Mouse (Mus musculus): ENCODE results near the gene Anxa1. TPM values are rescaled to one million over a fixed set of nuclear protein-coding genes. Genes with fewer than 3 reads are reported as not detected.

Gene Anxa1
- polyA plus RNA-seq, 1 experiment, result not detected

- Histone ChIP-seq H3K4me3 (replicated peaks) (no peak overlapping the region), H3K36me3 (ENCODE audit: control insufficient read depth) (no peaks in the 10 kb centered on the region), H3K9me3 (ENCODE audit: control insufficient read depth, low read length) (no peaks in the 10 kb centered on the region), H3K27me3 (ENCODE audit: control insufficient read depth) (no peaks in the 10 kb centered on the region), H3K4me1 (ENCODE audit: control insufficient read depth) (no peaks in the 10 kb centered on the region)
- no peak for TF ChIP-seq GATA1 (IDR thresholded peaks at IDR 0.05; ENCODE audit: low read length)
- no peak for TF ChIP-seq TAL1 (IDR thresholded peaks at IDR 0.05; ENCODE audit: low read length)
Measured at GRCm38 (mm10) chr19:20388276-20388675, 2.5 kb downstream of the Anxa1 start.

- Histone ChIP-seq H3K27me3 (ENCODE audit: control insufficient read depth) (no peaks in the 10 kb centered on the region), H3K9me3 (ENCODE audit: control insufficient read depth, low read length) (no peaks in the 10 kb centered on the region), H3K4me3 (replicated peaks) (no peak overlapping the region), H3K4me1 (ENCODE audit: control insufficient read depth) (no peaks in the 10 kb centered on the region), H3K36me3 (ENCODE audit: control insufficient read depth) (no peaks in the 10 kb centered on the region)
- TF ChIP-seq TAL1 (IDR thresholded peaks at IDR 0.05; ENCODE audit: low read length) (no peak), GATA1 (IDR thresholded peaks at IDR 0.05; ENCODE audit: low read length) (no peak)
Measured at GRCm38 (mm10) chr19:20386296-20386695, 4.4 kb downstream of the Anxa1 start.

GRCm38 (mm10) chr19:20385645-20386044 is 5.1 kb downstream of the Anxa1 start:
- TF ChIP-seq GATA1 (IDR thresholded peaks at IDR 0.05; ENCODE audit: low read length) (no peak), TAL1 (IDR thresholded peaks at IDR 0.05; ENCODE audit: low read length) (no peak)
- Histone ChIP-seq H3K27me3 (ENCODE audit: control insufficient read depth) (no peaks in the 10 kb centered on the region), H3K4me1 (ENCODE audit: control insufficient read depth) (no peaks in the 10 kb centered on the region), H3K9me3 (ENCODE audit: control insufficient read depth, low read length) (no peaks in the 10 kb centered on the region), H3K36me3 (ENCODE audit: control insufficient read depth) (no peaks in the 10 kb centered on the region), H3K4me3 (replicated peaks) (no peak overlapping the region)

GRCm38 (mm10) chr19:20381207-20381752 is 9.5 kb downstream of the Anxa1 start:
- no peak for TF ChIP-seq GATA1 (IDR thresholded peaks at IDR 0.05; ENCODE audit: low read length)
- TF ChIP-seq TAL1 (IDR thresholded peaks at IDR 0.05; ENCODE audit: low read length), result no peak
- Histone ChIP-seq H3K36me3 (ENCODE audit: control insufficient read depth) (no peaks in the 10 kb centered on the region), H3K4me1 (ENCODE audit: control insufficient read depth) (no peaks in the 10 kb centered on the region), H3K27me3 (ENCODE audit: control insufficient read depth) (no peaks in the 10 kb centered on the region), H3K4me3 (replicated peaks) (no peak overlapping the region), H3K9me3 (ENCODE audit: control insufficient read depth, low read length) (no peaks in the 10 kb centered on the region)

- no peak overlapping the region for H3K4me3 ChIP-seq (replicated peaks)
- no peaks in the 10 kb centered on the region for H3K36me3 ChIP-seq (ENCODE audit: control insufficient read depth)
- TF ChIP-seq TAL1 (IDR thresholded peaks at IDR 0.05; ENCODE audit: low read length) (no peak), GATA1 (IDR thresholded peaks at IDR 0.05; ENCODE audit: low read length) (no peak)
- no peaks in the 10 kb centered on the region for H3K4me1 ChIP-seq (ENCODE audit: control insufficient read depth)
- H3K9me3 ChIP-seq (ENCODE audit: control insufficient read depth, low read length), result no peaks in the 10 kb centered on the region
- H3K27me3 ChIP-seq (ENCODE audit: control insufficient read depth), result no peaks in the 10 kb centered on the region
Measured at GRCm38 (mm10) chr19:20370175-20370574, 20.6 kb downstream of the Anxa1 start.

- Histone ChIP-seq H3K4me3 (replicated peaks) (no peak overlapping the region), H3K27me3 (ENCODE audit: control insufficient read depth) (no peaks in the 10 kb centered on the region), H3K9me3 (ENCODE audit: control insufficient read depth, low read length) (no peaks in the 10 kb centered on the region), H3K4me1 (ENCODE audit: control insufficient read depth) (no peaks in the 10 kb centered on the region), H3K36me3 (ENCODE audit: control insufficient read depth) (no peaks in the 10 kb centered on the region)
- TF ChIP-seq GATA1 (IDR thresholded peaks at IDR 0.05; ENCODE audit: low read length) (no peak), TAL1 (IDR thresholded peaks at IDR 0.05; ENCODE audit: low read length) (no peak)
Measured at GRCm38 (mm10) chr19:20366571-20366970, 24.2 kb downstream of the Anxa1 start.

- H3K4me3 ChIP-seq (replicated peaks), result no peak overlapping the region
- H3K27me3 ChIP-seq (ENCODE audit: control insufficient read depth), result no peaks in the 10 kb centered on the region
- no peaks in the 10 kb centered on the region for H3K4me1 ChIP-seq (ENCODE audit: control insufficient read depth)
- TF ChIP-seq GATA1 (IDR thresholded peaks at IDR 0.05; ENCODE audit: low read length) (no peak), TAL1 (IDR thresholded peaks at IDR 0.05; ENCODE audit: low read length) (no peak)
- H3K36me3 ChIP-seq (ENCODE audit: control insufficient read depth), result no peaks in the 10 kb centered on the region
- no peaks in the 10 kb centered on the region for H3K9me3 ChIP-seq (ENCODE audit: control insufficient read depth, low read length)
Measured at GRCm38 (mm10) chr19:20366010-20366409, 24.7 kb downstream of the Anxa1 start.

- Histone ChIP-seq H3K27me3 (ENCODE audit: control insufficient read depth) (no peaks in the 10 kb centered on the region), H3K36me3 (ENCODE audit: control insufficient read depth) (no peaks in the 10 kb centered on the region), H3K4me3 (replicated peaks) (no peak overlapping the region), H3K9me3 (ENCODE audit: control insufficient read depth, low read length) (no peaks in the 10 kb centered on the region), H3K4me1 (ENCODE audit: control insufficient read depth) (no peaks in the 10 kb centered on the region)
- TF ChIP-seq TAL1 (IDR thresholded peaks at IDR 0.05; ENCODE audit: low read length) (no peak), GATA1 (IDR thresholded peaks at IDR 0.05; ENCODE audit: low read length) (no peak)
Measured at GRCm38 (mm10) chr19:20365364-20365763, 25.4 kb downstream of the Anxa1 start.

GRCm38 (mm10) chr19:20364931-20365330 is 25.8 kb downstream of the Anxa1 start:
- Histone ChIP-seq H3K36me3 (ENCODE audit: control insufficient read depth) (no peaks in the 10 kb centered on the region), H3K4me1 (ENCODE audit: control insufficient read depth) (no peaks in the 10 kb centered on the region), H3K4me3 (replicated peaks) (no peak overlapping the region), H3K27me3 (ENCODE audit: control insufficient read depth) (no peaks in the 10 kb centered on the region), H3K9me3 (ENCODE audit: control insufficient read depth, low read length) (no peaks in the 10 kb centered on the region)
- TF ChIP-seq TAL1 (IDR thresholded peaks at IDR 0.05; ENCODE audit: low read length), result no peak
- no peak for TF ChIP-seq GATA1 (IDR thresholded peaks at IDR 0.05; ENCODE audit: low read length)

- TF ChIP-seq TAL1 (IDR thresholded peaks at IDR 0.05; ENCODE audit: low read length) (no peak), GATA1 (IDR thresholded peaks at IDR 0.05; ENCODE audit: low read length) (no peak)
- Histone ChIP-seq H3K4me3 (replicated peaks) (no peak overlapping the region), H3K4me1 (ENCODE audit: control insufficient read depth) (no peaks in the 10 kb centered on the region), H3K27me3 (ENCODE audit: control insufficient read depth) (no peaks in the 10 kb centered on the region), H3K9me3 (ENCODE audit: control insufficient read depth, low read length) (no peaks in the 10 kb centered on the region), H3K36me3 (ENCODE audit: control insufficient read depth) (no peaks in the 10 kb centered on the region)
Measured at GRCm38 (mm10) chr19:20363221-20363620, 27.5 kb downstream of the Anxa1 start.

Data from erythroblast, embryonic 14.5 days (primary cell).